Mouse (Mus musculus): Measurements from ENCODE around the gene St3gal6. TPM values are rescaled to one million over a fixed set of nuclear protein-coding genes. Genes with fewer than 3 reads are reported as not detected.
A peak's percentile ranks its signal among the peaks of the same experiment; 100 is the strongest.

Gene St3gal6
- 34.9 and 49.0 TPM in 2 replicates for polyA plus RNA-seq (2011; ENCODE audit: insufficient read depth, insufficient read length, low replicate concordance, missing spikeins)

DNA sequence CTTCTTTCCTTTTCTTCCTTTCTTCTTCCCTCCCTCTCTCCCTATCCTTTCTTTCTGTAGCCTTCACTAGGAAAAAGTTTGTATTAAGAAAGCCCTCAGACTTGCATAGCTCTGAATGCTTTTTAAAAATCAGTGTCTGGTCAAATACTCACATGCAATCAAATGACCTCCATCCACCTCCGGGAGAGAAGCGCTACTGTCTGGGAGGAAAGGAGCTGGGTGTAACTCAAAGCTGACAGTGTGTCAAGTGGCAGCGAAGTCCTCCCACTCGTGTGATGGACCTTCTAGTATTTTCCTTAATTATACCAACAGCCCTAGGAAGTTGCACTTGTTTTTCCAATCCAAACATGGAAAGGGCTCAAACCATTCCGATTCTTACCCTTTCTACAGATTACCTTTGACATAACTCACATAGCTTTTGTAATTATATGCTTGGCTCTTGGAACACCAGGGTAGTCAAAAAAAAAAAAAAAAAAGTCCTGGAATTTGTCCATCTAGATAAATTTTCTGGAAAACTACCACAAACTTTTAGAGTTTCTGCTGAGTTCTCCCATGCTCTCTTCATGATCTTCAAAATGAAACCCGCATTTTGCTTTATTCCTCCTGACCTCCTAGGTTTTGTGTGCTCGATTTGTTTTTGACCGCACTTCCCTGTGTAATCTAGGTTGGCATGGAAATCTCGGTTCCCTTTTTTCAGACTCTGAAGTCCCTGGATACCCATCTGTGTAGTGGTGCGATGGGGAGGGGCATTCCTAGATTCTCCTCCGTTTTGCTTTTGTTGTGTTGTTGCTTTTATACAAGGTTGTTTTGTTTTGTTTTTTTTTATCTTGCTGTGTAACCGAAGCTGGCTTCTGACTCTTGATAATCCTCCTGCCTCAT lies at the start of gene St3gal6:
TSS of gene St3gal6 (minus strand) at position 272 of the 879 bp plus-strand sequence.
- H3K27ac ChIP-seq (ENCODE audit: control insufficient read depth, insufficient read depth, low read depth, low read length, poor library complexity): peak within 1 kb of the TSS; percentile 66
- peak within 1 kb of the TSS; percentile 62 for H3K4me3 ChIP-seq (replicated peaks; ENCODE audit: control insufficient read depth, low read depth, low read length)
- H3K4me1 ChIP-seq (ENCODE audit: control insufficient read depth, insufficient read depth, low read length): no peaks in the 10 kb centered on the region
- WGBS: 86% methylated on average over 12 of the region's 12 CpGs
- no peak for TF ChIP-seq CTCF (IDR thresholded peaks at IDR 0.05; ENCODE audit: control insufficient read depth, insufficient read depth, low read length)
- TF ChIP-seq POLR2A (IDR thresholded peaks at IDR 0.05; ENCODE audit: borderline replicate concordance, control insufficient read depth, low read depth, low read length): no peak

DNA sequence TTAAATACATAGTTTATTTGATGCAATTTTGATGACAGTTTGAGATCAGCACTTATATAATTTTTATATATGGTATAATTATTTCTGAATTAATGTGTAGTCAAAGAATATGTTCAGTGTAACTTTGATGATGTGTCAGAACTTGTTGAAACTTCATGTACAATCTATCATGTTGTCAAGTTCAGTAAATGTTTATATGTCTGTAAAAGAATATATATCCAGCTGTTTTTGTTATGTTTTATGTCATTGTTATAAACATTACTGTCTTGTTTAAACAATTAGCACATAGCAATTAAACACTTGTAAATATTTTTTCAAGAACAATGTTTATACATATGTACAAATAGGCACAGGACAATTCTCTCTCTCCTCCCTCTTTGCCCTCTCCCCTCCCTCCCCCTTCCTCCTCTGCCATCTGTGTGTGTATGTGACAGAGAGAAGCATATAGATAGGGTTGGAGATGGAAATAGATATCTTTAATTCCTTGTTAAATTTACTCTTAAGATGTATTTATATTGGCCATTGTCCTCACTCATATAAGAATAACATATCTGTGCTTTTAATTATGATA lies 46.7 kb upstream of the St3gal6 start:
- TF ChIP-seq POLR2A (IDR thresholded peaks at IDR 0.05; ENCODE audit: borderline replicate concordance, control insufficient read depth, low read depth, low read length) (no peak), CTCF (IDR thresholded peaks at IDR 0.05; ENCODE audit: control insufficient read depth, insufficient read depth, low read length) (no peak)
- Histone ChIP-seq H3K4me1 (ENCODE audit: control insufficient read depth, insufficient read depth, low read length) (no peaks in the 10 kb centered on the region), H3K4me3 (replicated peaks; ENCODE audit: control insufficient read depth, low read depth, low read length) (no peak overlapping the region), H3K27ac (ENCODE audit: control insufficient read depth, insufficient read depth, low read depth, low read length, poor library complexity) (no peak overlapping the region)

DNA sequence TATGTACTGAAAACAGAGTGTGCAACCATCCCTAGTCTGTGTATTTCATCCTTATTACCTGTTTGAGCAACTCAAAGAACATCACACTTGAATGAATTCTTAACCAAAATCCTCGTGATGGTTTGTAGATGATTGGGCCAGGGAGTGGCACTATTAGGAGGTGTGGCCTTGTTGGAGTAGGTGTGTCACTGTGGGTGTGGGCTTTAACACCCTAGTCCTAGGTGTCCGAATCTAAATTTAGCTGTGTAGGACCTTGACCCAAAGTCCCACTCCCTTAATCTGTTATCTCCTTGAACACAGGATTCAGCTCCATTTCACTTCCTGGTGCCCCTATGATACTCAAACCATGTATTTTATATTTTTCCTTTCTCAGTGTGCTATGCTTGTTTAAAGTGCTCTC lies 37.2 kb upstream of the St3gal6 start:
- TF ChIP-seq CTCF (IDR thresholded peaks at IDR 0.05; ENCODE audit: control insufficient read depth, insufficient read depth, low read length) (no peak), POLR2A (IDR thresholded peaks at IDR 0.05; ENCODE audit: borderline replicate concordance, control insufficient read depth, low read depth, low read length) (no peak)
- Histone ChIP-seq H3K4me1 (ENCODE audit: control insufficient read depth, insufficient read depth, low read length) (no peaks in the 10 kb centered on the region), H3K27ac (ENCODE audit: control insufficient read depth, insufficient read depth, low read depth, low read length, poor library complexity) (no peak overlapping the region), H3K4me3 (replicated peaks; ENCODE audit: control insufficient read depth, low read depth, low read length) (no peak overlapping the region)
- WGBS: 72% methylated on average over 2 of the region's 2 CpGs

DNA sequence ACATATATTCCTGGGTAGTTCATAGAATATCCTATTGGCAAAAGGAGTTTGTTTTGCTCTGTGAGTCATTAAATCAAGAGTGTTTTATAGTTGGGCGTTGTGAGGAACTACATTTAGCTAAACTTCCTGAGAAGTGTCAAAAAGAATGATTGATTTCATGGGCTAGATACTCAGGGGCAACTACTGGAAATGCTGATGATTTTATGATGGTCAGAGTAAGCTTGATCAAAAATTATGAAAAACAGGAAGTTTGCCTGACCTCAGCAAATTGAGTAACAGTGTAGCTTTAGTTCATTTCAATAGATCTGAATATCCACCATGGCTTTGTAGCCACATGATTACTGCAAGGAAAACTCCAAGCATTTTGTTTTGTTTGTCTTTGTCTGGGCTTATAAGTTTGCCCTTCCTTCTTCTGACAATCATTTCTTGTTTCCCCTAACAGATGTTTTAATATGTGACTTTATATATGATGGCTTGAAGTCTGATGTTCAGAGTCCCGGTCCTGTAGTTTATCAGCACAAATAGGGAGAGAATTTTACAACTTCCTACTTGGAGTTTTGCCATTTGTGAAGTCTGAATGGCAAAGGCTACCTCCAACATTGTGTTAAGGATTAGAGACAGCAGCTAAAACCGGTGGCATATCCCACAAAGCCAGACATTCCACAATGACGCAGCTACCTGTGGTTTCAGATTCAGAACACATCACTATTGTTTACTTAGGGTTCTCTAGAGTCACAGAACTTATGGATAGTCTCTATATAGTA lies 32.2 kb upstream of the St3gal6 start:
- 21% methylated on average over 4 of the region's 4 CpGs for WGBS
- Histone ChIP-seq H3K4me3 (replicated peaks; ENCODE audit: control insufficient read depth, low read depth, low read length) (no peak overlapping the region), H3K4me1 (ENCODE audit: control insufficient read depth, insufficient read depth, low read length) (no peaks in the 10 kb centered on the region), H3K27ac (ENCODE audit: control insufficient read depth, insufficient read depth, low read depth, low read length, poor library complexity) (no peak overlapping the region)
- TF ChIP-seq POLR2A (IDR thresholded peaks at IDR 0.05; ENCODE audit: borderline replicate concordance, control insufficient read depth, low read depth, low read length) (no peak), CTCF (IDR thresholded peaks at IDR 0.05; ENCODE audit: control insufficient read depth, insufficient read depth, low read length) (no peak)

DNA sequence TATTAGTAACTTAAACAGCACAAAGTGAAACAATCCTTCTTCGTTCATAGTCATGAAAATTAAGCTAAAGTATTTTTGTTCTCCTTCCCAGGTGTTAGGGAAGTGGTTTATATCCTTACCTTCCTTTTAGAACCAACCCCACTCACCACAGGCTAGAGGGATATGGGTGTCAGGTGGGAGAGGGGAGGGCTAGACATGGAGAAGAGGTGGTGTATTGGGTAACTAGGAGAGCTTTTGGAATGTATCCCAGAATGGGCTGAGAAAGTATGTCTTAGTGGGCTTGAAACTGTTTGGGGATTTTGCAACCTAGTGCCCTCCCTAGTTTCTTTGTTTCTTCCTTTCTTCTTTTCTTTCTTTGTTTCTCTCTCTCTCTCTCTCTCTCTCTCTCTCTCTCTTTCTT lies 30.6 kb upstream of the St3gal6 start:
- H3K27ac ChIP-seq (ENCODE audit: control insufficient read depth, insufficient read depth, low read depth, low read length, poor library complexity): no peak overlapping the region
- no peak overlapping the region for H3K4me3 ChIP-seq (replicated peaks; ENCODE audit: control insufficient read depth, low read depth, low read length)
- 9% methylated on average over 1 of the region's 1 CpGs for WGBS
- no peak for TF ChIP-seq POLR2A (IDR thresholded peaks at IDR 0.05; ENCODE audit: borderline replicate concordance, control insufficient read depth, low read depth, low read length)
- no peak for TF ChIP-seq CTCF (IDR thresholded peaks at IDR 0.05; ENCODE audit: control insufficient read depth, insufficient read depth, low read length)
- no peaks in the 10 kb centered on the region for H3K4me1 ChIP-seq (ENCODE audit: control insufficient read depth, insufficient read depth, low read length)

DNA sequence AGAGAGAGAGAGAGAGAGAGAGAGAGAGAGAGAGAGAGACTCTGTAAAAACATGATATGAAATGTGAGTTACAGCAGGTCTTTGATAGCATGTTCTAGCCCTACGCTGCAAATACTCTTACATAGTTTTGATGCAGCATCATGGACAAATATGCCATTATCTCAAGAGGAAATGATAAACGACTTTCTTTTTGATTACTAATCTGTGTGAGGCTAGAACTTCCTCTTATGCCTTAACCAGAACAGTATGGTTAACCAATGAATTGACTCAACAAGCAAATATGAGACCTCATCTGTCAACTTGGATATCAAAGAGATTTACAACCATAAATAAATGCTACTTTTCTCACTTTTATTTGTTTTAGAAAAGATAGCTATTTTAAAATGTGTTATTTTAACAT lies 24.0 kb upstream of the St3gal6 start:
- Histone ChIP-seq H3K27ac (ENCODE audit: control insufficient read depth, insufficient read depth, low read depth, low read length, poor library complexity) (no peak overlapping the region), H3K4me1 (ENCODE audit: control insufficient read depth, insufficient read depth, low read length) (no peaks in the 10 kb centered on the region; the same call in 1 of the 2 replicates), H3K4me3 (replicated peaks; ENCODE audit: control insufficient read depth, low read depth, low read length) (no peak overlapping the region)
- 20% methylated on average over 2 of the region's 2 CpGs for WGBS
- TF ChIP-seq POLR2A (IDR thresholded peaks at IDR 0.05; ENCODE audit: borderline replicate concordance, control insufficient read depth, low read depth, low read length): no peak
- no peak for TF ChIP-seq CTCF (IDR thresholded peaks at IDR 0.05; ENCODE audit: control insufficient read depth, insufficient read depth, low read length)

DNA sequence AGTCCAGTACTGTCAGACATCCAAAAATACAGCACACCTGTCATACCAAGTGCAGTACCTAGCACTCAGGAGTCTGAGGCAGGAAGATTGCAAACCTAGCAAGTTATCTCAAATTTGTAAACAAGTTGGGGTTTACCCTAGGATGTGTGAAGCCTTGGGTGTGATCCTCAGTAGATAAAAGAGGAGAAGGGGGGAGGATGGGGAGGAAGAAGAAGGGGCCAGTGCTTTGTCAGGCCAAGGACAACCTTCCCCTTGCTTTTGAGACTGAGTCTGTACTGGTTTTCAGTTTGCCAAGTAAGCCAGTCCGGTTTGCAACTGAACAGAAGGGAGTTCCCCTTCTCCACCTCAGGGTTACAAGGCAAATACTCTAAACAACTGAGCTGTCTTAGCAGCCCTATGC lies 22.1 kb upstream of the St3gal6 start:
- H3K4me1 ChIP-seq (ENCODE audit: control insufficient read depth, insufficient read depth, low read length): no peaks in the 10 kb centered on the region; the same call in 1 of the 2 replicates
- H3K27ac ChIP-seq (ENCODE audit: control insufficient read depth, insufficient read depth, low read depth, low read length, poor library complexity): no peak overlapping the region
- TF ChIP-seq CTCF (IDR thresholded peaks at IDR 0.05; ENCODE audit: control insufficient read depth, insufficient read depth, low read length) (no peak), POLR2A (IDR thresholded peaks at IDR 0.05; ENCODE audit: borderline replicate concordance, control insufficient read depth, low read depth, low read length) (no peak)
- 5% methylated on average over 1 of the region's 1 CpGs for WGBS
- no peak overlapping the region for H3K4me3 ChIP-seq (replicated peaks; ENCODE audit: control insufficient read depth, low read depth, low read length)

DNA sequence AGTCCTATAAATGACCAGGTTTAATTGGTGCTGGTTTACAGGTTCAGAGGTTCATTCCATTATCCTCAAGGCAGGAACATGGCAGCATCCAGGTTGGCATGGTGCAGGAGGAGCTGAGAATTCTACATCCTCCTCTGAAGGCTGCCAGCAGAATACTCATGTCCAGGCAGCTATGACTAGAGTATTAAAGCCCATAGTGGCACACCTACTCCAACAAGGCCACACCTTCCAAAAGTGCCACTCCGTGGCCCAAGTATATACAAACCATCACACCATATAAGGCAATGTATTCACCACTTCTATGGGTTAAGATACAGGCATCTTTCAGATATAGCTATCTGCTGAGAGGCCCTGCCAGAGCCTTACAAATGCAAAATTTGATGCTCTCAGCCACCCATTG lies 15.4 kb upstream of the St3gal6 start:
- H3K4me1 ChIP-seq (ENCODE audit: control insufficient read depth, insufficient read depth, low read length): no peaks in the 10 kb centered on the region; the same call in 1 of the 2 replicates
- H3K27ac ChIP-seq (ENCODE audit: control insufficient read depth, insufficient read depth, low read depth, low read length, poor library complexity): no peak overlapping the region
- H3K4me3 ChIP-seq (replicated peaks; ENCODE audit: control insufficient read depth, low read depth, low read length): no peak overlapping the region
- TF ChIP-seq CTCF (IDR thresholded peaks at IDR 0.05; ENCODE audit: control insufficient read depth, insufficient read depth, low read length) (no peak), POLR2A (IDR thresholded peaks at IDR 0.05; ENCODE audit: borderline replicate concordance, control insufficient read depth, low read depth, low read length) (no peak)
- 77% methylated on average over 1 of the region's 1 CpGs for WGBS

All from bone marrow, adult 2 months (tissue).